Mouse (Mus musculus): ENCODE measurements at regions not wholly inside any gene's neighbourhood (a gene's known extent, or its start where the extent isn't known, plus 50 kb on each side); places are given as distances from the start of the nearest gene placed in this dataset.
"Not testable (repeated sequence)": the region's sequence is repeated elsewhere in the genome, so short reads cannot be mapped to it uniquely, and the experiment has no call there.

DNA sequence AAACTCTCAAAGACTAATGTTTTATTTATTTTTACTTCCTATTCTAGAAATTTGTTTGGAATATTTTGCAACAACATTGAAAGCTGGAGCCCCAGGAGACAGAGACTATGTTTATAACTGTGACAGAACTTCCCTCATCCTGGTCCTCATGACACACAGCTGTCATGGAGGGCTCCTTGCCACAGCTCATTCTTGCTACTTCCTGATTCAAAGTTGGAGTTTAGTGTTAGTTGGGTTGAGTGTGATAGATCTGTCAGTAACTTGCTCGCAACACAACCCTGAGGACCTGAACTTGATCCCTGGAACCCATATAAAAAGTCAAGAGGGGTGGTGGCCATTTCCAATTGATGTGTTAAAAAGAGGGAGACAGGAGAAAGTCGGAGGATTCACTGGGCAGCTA is 328.3 kb upstream of the Nox3 start:
- DNase-seq (ENCODE audit: low spot score): no peak

- DNase-seq (ENCODE audit: low spot score): no peak
Observed at GRCm38 (mm10) chr17:4029202-4029601, 333.1 kb upstream of the Nox3 start.

GRCm38 (mm10) chr17:4034816-4035360 is 338.8 kb upstream of the Nox3 start:
- DNase-seq (ENCODE audit: low spot score): no peak

DNA sequence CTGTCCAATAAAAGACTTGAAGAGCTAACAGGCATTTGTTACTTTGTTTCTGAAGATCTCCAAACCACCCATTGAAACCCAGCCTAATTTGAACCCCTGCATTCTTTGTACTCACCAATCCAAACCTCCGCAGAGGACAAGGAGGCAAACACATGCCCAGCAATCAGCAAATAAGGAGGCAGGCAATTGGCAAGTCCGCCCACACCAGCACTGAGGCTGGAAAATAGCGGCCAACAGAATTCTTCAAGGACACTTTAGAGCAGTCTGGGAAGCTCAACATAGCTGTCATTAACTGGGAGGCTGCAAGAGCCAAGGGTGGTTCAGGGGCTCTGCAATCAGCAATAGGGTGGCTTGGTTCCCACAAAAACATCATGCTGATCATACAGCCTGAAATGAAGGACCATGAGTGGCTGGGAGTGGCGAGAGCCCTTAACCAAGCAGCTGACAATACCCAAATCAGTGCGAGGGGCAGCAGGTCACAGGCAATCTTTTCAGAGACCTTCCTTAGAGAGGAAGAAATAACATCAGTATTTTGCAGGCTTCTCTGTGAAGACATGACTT is 344.1 kb upstream of the Nox3 start:
- peak; percentile 9 for DNase-seq (ENCODE audit: low spot score)

GRCm38 (mm10) chr17:4060186-4060585 is 364.1 kb upstream of the Nox3 start:
- DNase-seq (ENCODE audit: low spot score): not testable (repeated sequence)

- DNase-seq (ENCODE audit: low spot score): no peak
Observed at GRCm38 (mm10) chr17:4073381-4073780, 377.3 kb upstream of the Nox3 start.

DNA sequence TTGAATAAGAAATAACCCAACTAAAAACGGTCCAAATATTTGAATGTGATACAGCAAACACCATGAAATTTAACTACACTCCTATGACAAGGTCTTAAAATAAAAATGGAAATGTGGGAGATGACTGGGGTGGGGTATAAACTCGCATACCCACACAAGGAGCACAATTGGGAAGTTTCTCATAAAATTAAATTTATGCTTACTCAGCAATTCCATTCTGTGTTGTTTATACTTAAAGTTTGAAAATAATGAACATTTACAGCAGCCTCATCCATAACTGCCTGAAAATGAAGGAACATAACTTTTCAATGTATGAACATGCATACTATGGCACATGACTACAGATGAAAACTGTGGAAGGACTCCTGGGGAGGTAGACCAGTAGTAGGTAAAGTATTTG is 384.5 kb upstream of the Nox3 start:
- no peak for DNase-seq (ENCODE audit: low spot score)

- DNase-seq (ENCODE audit: low spot score): no peak
Observed at GRCm38 (mm10) chr17:4094621-4095020, 398.6 kb upstream of the Nox3 start.

DNA sequence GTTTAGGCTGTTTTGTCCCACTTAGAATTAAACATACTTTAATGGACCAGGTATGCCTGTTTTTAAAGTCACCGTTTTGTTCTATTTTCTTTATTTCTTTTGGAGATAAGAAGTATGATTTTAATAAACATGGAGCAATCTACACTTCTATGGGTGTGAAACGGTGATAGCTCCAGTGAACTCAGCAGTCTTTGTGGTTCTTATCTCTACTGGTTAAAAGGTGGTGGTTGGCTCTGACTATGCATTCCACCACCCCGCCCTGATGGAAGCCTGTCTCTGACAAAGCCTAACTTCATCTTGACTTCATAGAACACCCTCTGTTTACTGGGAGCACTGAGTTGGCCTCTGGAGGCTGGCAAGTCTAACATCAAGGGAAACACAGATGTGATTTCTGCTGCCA is 407.3 kb upstream of the Nox3 start:
- DNase-seq (ENCODE audit: low spot score): no peak

GRCm38 (mm10) chr17:4109263-4109662 is 413.2 kb upstream of the Nox3 start:
- DNase-seq (ENCODE audit: low spot score): no peak

- DNase-seq (ENCODE audit: low spot score): no peak
Observed at GRCm38 (mm10) chr17:4113021-4113420, 417.0 kb upstream of the Nox3 start.

GRCm38 (mm10) chr17:4116476-4116875 is 420.4 kb upstream of the Nox3 start:
- no peak for DNase-seq (ENCODE audit: low spot score)

DNA sequence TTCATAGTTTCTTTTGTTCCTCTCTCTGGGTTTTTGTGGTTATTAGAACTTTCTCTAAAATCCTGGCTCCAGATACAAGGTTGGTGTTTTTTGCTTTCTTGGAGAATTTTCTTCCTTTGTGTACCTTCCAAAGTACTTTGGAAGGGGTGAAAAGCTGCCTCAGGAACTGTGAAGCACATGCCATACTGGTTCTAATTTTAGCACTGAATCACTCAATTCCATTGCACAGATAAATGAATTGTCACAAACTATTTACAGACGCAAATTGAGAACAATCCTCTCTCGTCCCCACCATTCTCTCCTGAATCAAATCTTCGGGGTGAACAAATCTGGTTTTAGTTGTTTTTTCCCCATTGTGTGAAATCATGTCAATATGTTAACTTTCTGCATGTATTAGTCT is 437.6 kb upstream of the Nox3 start:
- no peak for DNase-seq (ENCODE audit: low spot score)

- DNase-seq (ENCODE audit: low spot score): no peak
Observed at GRCm38 (mm10) chr17:4163502-4163901, 467.4 kb upstream of the Nox3 start.

GRCm38 (mm10) chr17:4173951-4174361 is 477.9 kb upstream of the Nox3 start:
- DNase-seq (ENCODE audit: low spot score): no peak

DNA sequence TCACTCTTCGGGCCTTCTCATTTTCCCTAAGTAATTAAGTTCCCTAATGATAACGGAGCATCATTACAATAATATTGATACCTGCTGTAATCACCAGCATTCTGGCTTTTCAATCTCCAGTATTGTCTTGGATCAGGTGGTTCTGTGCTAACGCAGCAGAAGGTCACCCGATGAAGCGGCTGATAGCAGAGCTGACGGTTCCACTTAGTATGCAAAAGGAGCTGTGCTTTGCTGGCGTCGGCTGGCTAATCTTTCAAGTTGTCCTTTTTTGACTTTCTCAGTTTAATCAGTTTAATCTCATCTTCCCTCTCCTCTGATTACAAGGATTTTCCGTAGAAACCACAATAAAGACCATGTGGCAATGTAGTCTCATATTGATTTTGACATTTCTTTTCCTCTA is 478.9 kb upstream of the Nox3 start:
- no peak for DNase-seq (ENCODE audit: low spot score)

DNA sequence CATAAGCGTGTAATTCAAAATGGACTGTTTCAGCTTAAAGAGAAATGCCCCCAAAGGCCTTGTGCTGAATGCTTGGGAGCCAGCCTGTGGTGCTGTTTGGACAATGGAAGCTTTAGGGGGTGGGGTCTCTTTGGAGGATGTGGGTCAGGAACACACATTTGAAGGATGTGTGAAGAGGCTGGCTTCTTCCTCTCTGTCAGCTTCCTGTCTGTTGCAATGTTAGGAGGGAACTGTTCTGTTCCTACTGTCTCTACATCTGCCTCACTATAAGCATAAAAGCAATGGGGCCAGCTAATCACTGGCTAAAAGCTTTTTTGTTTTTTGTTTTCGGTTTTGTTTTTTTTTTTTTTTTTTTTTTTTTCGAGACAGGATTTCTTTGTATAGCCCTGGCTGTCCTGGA is 480.5 kb upstream of the Nox3 start:
- no peak for DNase-seq (ENCODE audit: low spot score)

GRCm38 (mm10) chr17:4177485-4178150 is 481.6 kb upstream of the Nox3 start:
- no peak for DNase-seq (ENCODE audit: low spot score)

DNA sequence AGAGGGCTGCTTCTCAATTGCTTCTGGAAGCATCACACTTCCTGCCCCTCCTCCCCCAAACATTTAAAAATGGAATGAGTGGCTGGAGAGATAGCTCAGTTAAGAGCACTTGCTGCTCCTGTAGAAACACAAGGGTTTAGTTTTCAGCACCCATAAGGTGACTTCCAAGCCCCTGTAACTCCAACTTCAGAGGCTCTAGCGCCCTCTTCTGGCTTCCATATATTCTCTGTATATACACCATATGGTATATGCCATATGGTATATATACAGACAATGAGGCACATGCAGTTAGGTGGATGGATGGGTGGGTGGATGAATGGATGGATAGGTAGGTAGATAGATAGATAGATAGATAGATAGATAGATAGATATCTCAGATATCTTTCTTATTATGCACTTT is 483.2 kb upstream of the Nox3 start:
- DNase-seq (ENCODE audit: low spot score): no peak

- DNase-seq (ENCODE audit: low spot score): no peak
Observed at GRCm38 (mm10) chr17:4182106-4182505, 486.0 kb upstream of the Nox3 start.

DNA sequence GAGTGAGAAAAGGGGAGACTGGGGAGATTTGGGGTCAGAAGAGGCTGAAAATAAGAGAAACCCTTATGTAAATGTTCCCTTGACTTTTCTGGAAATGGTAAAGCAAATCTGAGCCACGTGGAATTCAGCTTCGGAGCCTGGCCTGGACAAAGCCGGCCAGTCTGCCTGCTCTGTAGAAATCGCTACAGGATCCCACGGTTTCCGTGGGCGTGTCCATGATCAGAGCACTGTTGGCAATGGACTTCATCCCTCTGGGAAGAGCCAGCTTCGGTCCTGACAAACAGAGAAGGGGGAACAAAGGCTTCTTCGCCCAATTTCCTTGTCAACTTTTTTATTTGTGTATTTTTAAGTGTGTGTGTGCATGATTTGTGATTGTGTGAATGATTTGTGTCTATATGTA is 490.7 kb upstream of the Nox3 start:
- DNase-seq (ENCODE audit: low spot score): no peak

DNA sequence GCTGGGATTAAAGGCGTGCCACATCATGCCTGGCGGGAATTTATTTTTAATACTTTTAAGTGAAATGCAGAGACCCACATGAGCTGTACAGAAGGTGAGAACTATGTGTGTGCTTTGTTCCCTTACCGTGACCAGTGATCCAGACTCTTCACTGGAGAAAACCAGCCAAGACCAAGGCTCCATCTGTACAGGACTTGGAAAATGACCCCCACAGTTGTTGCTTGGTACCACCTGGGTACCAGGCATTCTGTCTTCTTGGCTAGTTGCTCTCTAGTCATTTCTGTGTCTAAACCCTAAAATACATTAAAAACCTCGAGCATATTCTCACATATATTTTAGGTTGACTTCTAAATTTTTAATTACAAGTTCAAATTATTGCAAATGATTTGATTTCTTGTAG is 491.5 kb upstream of the Nox3 start:
- DNase-seq (ENCODE audit: low spot score): no peak

- no peak for DNase-seq (ENCODE audit: low spot score)
Observed at GRCm38 (mm10) chr17:4196793-4197448, 500.9 kb upstream of the Nox3 start.
